Mouse (Mus musculus): ENCODE data around the gene Cd164l2.

DNA sequence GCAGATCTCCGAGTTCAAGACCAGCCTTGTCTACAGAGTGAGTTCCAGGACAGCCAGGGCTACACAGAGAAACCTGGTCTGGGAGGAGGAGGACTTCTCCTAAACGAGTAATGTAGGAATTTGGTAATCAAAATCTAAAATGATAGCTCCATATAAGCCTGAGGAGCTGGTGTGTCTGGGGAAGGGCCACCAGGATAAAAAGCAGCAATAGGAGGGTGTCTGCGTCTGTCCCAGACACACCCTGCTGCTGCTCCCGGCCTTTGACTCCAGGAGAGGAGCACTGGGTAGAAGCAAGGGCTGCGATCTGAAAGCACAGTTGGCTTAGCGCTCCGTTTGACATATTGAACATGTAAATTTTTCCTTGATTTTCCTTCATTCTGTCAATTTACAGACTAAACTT is 36.7 kb upstream of the Cd164l2 start:
- TF ChIP-seq GATA1 (IDR thresholded peaks at IDR 0.05; ENCODE audit: borderline replicate concordance, low read length) (no peak), CTCF (IDR thresholded peaks at IDR 0.05; ENCODE audit: low read depth, low read length) (no peak), TAL1 (conservative IDR thresholded peaks at IDR 0.05; ENCODE audit: low read depth, low read length) (no peak)
